34 mouse cellular contexts compared by ENCODE assay signal in the genomic region with DNA sequence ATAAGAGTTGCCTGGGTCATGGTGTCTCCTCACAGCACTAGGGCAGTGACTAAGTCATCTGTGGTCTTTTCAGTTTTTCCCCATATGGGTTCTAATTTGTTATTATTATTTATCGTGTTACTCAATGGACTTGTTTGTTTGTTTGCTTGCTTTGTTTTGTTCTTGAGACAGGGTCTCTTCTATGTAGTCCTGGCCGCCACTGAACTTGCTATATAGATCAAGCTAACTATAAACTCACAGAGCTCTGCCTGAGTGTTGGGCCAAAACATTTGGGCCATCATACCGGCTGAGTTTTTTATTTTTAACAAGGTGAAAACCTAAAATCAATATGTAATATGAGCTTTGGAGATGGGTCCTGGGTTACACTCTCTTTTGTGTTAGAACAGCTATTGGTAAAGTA. TPM values are rescaled to one million over a fixed set of nuclear protein-coding genes. Genes with fewer than 3 reads are reported as not detected.
"Had no signal": no experiment of that assay in that cellular context is flagged by ENCODE, and none has a peak within 500 bp of the region (broad histone marks: within the 10 kb centered on the region; RNA-seq: fewer than 3 reads in every experiment).

No protein-coding gene starts in this region.

- H3K9me3 ChIP-seq: embryonic facial prominence, embryonic 10.5 days; embryonic facial prominence, embryonic 12.5 days; embryonic facial prominence, embryonic 13.5 days; embryonic facial prominence, embryonic 15.5 days; forebrain, embryonic 10.5 days; forebrain, embryonic 12.5 days; forebrain, embryonic 13.5 days; forebrain, embryonic 15.5 days had no signal

- H3K27ac ChIP-seq: embryonic facial prominence, embryonic 10.5 days; embryonic facial prominence, embryonic 12.5 days; embryonic facial prominence, embryonic 13.5 days; embryonic facial prominence, embryonic 15.5 days; forebrain, embryonic 10.5 days; forebrain, embryonic 12.5 days; forebrain, embryonic 13.5 days; forebrain, embryonic 15.5 days; gastrocnemius, adult 2 months; heart, adult 2 months had no signal

- DNase-seq: cerebellum, adult 2 months; cerebellum, adult 8-10 months; cerebellum, adult 9-10 months; cerebellum, adult 9-11 months; cerebellum, postnatal 10 days; cerebellum, postnatal 14 days; cerebellum, postnatal 25 days; cerebellum, postnatal 36 days; embryo, embryonic 11 days; forebrain, postnatal 0 days; gastrocnemius, adult 2 months; gastrocnemius, postnatal 10 days; gastrocnemius, postnatal 14 days; gastrocnemius, postnatal 25 days; gastrocnemius, postnatal 36 days; heart, adult 18-20 months; heart, adult 2 months had no signal

- H3K4me1 ChIP-seq: embryonic facial prominence, embryonic 10.5 days; embryonic facial prominence, embryonic 12.5 days; embryonic facial prominence, embryonic 13.5 days; embryonic facial prominence, embryonic 15.5 days; forebrain, embryonic 10.5 days; forebrain, embryonic 12.5 days; forebrain, embryonic 13.5 days; forebrain, embryonic 15.5 days had no signal

- H3K36me3 ChIP-seq: embryonic facial prominence, embryonic 10.5 days; embryonic facial prominence, embryonic 12.5 days; embryonic facial prominence, embryonic 13.5 days; embryonic facial prominence, embryonic 15.5 days; forebrain, embryonic 10.5 days; forebrain, embryonic 12.5 days; forebrain, embryonic 15.5 days had no signal

- H3K27me3 ChIP-seq: embryonic facial prominence, embryonic 12.5 days had no signal

- H3K4me3 ChIP-seq: embryonic facial prominence, embryonic 10.5 days; embryonic facial prominence, embryonic 12.5 days; embryonic facial prominence, embryonic 13.5 days; embryonic facial prominence, embryonic 15.5 days; erythroblast, embryonic 14.5 days; forebrain, embryonic 10.5 days; forebrain, embryonic 12.5 days; forebrain, embryonic 13.5 days; forebrain, embryonic 15.5 days; gastrocnemius, adult 2 months; heart, adult 2 months had no signal

RNA-seq across cellular contexts. Expression of a gene that starts 32.9 kb away (rescaled TPM):
- total RNA-seq: common myeloid progenitor, adult 5-6 weeks; gastrocnemius, adult 18-20 months; gastrocnemius, adult 2 months; gastrocnemius, adult 8-10 months; gastrocnemius, postnatal 10 days; gastrocnemius, postnatal 14 days; gastrocnemius, postnatal 25 days; gastrocnemius, postnatal 36 days; gastrocnemius, postnatal 4 days; granulocyte monocyte progenitor cell, adult 5-6 weeks; heart, adult 18-20 months; heart, adult 2 months; heart, adult 8-10 months had no signal
- polyA plus RNA-seq: embryonic facial prominence, embryonic 11.5 days; embryonic facial prominence, embryonic 12.5 days; embryonic facial prominence, embryonic 13.5 days; embryonic facial prominence, embryonic 15.5 days; erythroblast, embryonic 14.5 days; forebrain, embryonic 16.5 days; heart, adult 2 months had no signal

RNA-seq across cellular contexts. Expression of a gene that starts 43.7 kb away (rescaled TPM):
- total RNA-seq: common myeloid progenitor, adult 5-6 weeks; gastrocnemius, adult 18-20 months; gastrocnemius, adult 2 months; gastrocnemius, adult 8-10 months; gastrocnemius, postnatal 10 days; gastrocnemius, postnatal 14 days; gastrocnemius, postnatal 25 days; gastrocnemius, postnatal 36 days; gastrocnemius, postnatal 4 days; granulocyte monocyte progenitor cell, adult 5-6 weeks; heart, adult 18-20 months had no signal
- polyA plus RNA-seq: erythroblast, embryonic 14.5 days had no signal
